Mouse (Mus musculus) T-helper 1 cell (primary cell): ENCODE results near the gene Gm340.

ENCODE experiments used
- in situ Hi-C: fragments of 300-600 bp; cut with MboI, MseI; formaldehyde crosslinking; loops from one replicate; pipeline ENCODE4 v1.15.1; 2025; ENCODE audit warnings: high pct_unique_total_duplicates

Gene Gm340

DNA sequence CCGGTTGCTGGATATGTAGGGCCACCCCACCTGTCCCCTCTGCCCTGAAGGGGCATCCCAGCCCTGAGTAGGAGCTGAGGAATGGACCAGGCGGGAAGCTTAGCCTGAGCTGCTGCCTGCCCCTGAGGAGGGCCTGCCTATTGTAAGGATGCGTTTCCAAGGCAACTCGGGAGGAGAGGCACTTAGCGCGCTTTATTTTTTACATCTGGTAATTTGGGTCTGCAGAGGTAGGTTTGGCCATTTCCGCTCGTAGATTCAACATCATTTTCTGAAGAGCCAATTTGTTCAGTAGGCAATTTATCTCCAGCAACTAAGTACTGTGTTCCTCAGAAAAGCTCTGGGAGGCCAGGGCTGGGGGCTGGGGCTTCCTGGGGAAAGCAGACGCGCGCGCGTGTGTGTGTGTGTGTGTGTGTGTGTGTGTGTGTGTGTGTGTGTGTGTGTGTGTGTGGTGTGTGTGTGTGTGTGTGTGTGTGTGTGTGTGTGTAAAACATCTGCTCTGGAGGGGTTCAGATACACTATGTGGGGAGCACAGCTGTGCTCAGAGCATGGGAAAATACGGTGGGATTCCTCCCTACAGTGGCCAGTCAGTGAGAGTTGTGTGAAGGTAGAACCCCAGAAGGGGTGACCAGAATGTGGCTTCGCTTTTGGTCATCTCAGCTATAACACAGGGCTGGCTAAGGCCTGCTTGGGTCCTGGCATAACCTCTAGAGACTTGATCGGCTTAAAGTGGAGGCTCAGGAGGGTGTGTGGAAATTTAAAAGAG is 31.3 kb downstream of the Gm340 start:
- in situ Hi-C loops, result no loop called here

DNA sequence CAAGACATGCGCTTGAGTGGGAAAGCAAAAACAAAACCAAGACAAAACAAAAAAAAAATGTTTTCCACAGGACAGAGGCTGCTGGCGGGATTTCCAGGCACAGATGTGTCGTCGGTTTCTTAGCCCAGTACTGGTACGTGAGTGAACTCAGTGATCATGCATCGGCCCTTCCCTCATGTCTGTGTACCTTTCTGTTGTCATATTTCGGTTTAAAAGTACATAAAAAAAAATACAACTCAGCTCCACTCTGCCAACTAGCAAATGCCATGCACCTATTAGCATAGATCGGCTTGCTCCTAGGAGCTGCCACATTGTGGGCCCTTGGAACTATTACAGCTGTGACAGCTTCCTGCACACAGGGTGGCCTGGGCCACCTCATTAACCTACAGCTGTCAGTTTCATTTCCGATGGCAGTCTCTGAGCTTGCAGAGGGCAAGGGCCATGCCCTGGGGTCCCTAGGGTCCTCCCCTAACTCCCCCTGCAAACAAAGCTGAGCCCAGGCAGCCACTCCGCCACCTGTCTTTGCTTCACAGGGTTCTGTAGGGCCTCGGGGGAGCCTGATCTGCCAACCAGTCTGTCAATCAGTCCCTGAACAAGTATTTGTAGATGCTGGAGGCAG is 33.5 kb downstream of the Gm340 start:
- in situ Hi-C loops, result loop anchor here (5.0 kb wide), 1 partner anchor 52 kb away; no protein-coding TSS in a partner anchor

DNA sequence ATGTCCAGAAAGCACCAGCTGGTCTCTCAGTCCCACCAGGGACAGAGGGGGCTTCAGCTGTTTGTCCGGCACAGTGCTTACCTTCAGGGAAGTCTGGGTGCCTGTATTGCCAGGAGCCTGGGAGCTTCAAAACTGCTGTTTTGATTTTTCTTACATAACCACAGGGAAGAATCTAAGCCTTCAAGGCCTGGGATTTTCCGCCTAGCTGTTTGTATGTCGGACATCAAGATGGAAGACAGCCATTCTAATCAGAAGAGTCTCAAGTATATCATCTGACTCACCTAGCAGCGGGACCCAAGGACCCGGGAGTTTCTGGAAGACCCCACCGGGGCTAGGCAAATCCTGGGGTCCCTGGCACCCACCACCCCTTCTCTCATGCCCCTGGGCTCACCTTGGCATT is 34.1 kb downstream of the Gm340 start:
- in situ Hi-C loops, result loop anchor here (5.0 kb wide), 1 partner anchor 51 kb away; no protein-coding TSS in a partner anchor

DNA sequence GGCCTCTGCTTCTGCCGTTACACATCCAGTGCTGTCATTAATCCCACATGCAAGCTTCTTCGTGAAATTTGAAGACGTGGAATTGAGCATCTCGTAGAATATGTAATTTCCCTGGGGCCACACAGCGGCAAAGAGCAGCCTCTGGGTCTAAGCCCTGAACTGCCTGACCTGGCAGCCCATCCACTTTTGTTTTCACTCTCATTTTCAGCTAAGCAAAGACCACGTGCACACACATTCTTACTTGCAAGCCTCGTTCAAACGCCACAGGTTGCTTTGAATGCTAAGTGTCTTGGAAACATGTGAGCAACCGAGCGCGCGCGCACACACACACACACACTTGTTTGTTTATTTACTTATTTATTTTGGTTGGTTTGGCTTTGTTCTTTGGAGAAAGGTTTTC is 34.9 kb downstream of the Gm340 start:
- in situ Hi-C loops, result loop anchor here (5.0 kb wide), 1 partner anchor 50 kb away; no protein-coding TSS in a partner anchor

- in situ Hi-C loops, result loop anchor here (5.0 kb wide), 1 partner anchor 49 kb away; no protein-coding TSS in a partner anchor
These were observed 36.0 kb downstream of the Gm340 start for GRCm38 (mm10) chr19:41618153-41618657.

- in situ Hi-C loops, result loop anchor here (5.0 kb wide), 1 partner anchor 48 kb away; no protein-coding TSS in a partner anchor
These were observed 36.7 kb downstream of the Gm340 start for GRCm38 (mm10) chr19:41618771-41619385.

- in situ Hi-C loops, result no loop called here
These were observed 38.4 kb downstream of the Gm340 start for GRCm38 (mm10) chr19:41620366-41621092.

- in situ Hi-C loops, result no loop called here
These were observed 46.8 kb downstream of the Gm340 start for GRCm38 (mm10) chr19:41628970-41629369.

GRCm38 (mm10) chr19:41629532-41629931 is 47.4 kb downstream of the Gm340 start:
- in situ Hi-C loops, result no loop called here

DNA sequence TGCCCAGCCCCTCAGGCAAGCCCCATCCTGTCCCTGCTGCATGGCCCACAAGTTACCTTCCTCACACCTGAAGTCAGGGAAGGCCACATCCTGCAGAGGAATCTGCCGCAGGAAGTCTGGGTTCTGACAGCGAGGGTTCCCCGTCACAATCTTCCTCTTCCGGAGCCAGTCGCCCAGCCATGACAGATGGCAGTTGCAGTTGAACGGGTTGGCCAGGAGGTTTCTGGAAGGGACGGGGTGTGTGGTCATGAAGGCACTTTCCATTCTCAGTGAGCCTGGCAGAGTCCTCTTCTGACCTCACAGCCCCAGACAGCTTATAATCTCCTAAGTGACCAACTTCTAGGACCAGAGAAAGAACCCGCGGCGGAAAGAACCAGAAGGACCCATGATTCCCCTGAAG is 51.9 kb downstream of the Gm340 start:
- in situ Hi-C loops, result no loop called here

DNA sequence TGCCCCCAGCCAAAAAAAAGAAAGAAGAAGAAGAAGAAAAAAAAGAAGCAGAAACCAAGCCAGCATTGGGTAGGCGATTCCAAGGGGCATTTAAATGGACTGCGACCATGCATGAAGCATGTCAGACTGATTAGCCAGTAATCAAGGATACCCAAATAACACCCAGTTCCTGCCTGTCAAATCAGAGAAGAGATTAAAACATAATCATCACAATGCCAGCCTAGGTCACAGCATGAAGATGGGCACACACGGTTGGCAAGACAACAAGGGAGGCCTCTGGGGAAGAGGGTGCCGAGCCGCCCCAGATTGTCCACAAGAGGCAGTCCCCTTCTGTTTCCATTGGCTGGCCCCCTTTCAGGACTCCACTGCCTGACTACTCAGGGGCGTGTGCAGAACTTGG is 52.8 kb downstream of the Gm340 start:
- in situ Hi-C loops, result no loop called here
